Mouse (Mus musculus) hematopoietic stem cell, adult 5-6 weeks (primary cell): ENCODE results near the gene Rxfp4. TPM values are rescaled to one million over a fixed set of nuclear protein-coding genes. Genes with fewer than 3 reads are reported as not detected.
A peak's percentile ranks its signal among the peaks of the same experiment; 100 is the strongest.

Source experiments
- ATAC-seq, 2 experiments: fragments of 125-278 bp in 1 of 2; replicated peaks in 1 of 2; 2 replicates each; pipeline ENCODE4 v1.8.0; 2016 to 2017; ENCODE audit warnings: inconsistent platforms in 2 of 2, mild to moderate bottlenecking in 2 of 2, moderate number of reproducible peaks in 2 of 2, low read depth in 1 of 2, moderate TSS enrichment in 1 of 2; ENCODE audit not compliant: low FRiP score in 2 of 2, poor library complexity in 2 of 2, severe bottlenecking in 2 of 2, insufficient read depth in 1 of 2, low TSS enrichment in 1 of 2
- total RNA-seq: library from RNA; stranded (forward); fragments of 172-1452, 232-1000 nt; gene quantifications from 2 replicates; pipeline ENCODE4 v1.2.3, GENCODE M21; 2017

Rxfp4 gene
- total RNA-seq, 1 experiment from 2014 or later = not detected

DNA sequence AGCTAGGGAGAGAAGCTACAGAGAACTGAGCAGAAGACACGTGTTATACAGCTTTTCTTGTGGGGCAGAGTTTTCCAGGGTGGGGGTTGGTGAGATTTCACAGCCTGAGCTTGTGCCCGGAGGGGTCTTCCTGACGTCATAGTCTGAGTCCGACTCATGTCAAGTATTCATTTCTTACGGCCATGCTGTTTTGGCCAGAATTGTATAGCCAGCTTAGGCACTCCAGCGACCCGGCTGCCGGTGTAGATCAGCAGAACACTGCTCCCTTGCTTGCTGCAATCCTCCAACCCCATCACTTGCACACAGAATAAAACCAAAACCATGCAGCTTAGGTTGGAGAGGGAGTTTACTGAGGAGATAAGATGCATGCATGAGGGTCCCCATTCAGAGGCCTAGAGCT, 2.7 kb upstream of the Rxfp4 start:
- no peak for ATAC-seq

GRCm38 (mm10) chr3:88654621-88655020, 1.7 kb upstream of the Rxfp4 start:
- no peak for ATAC-seq

DNA sequence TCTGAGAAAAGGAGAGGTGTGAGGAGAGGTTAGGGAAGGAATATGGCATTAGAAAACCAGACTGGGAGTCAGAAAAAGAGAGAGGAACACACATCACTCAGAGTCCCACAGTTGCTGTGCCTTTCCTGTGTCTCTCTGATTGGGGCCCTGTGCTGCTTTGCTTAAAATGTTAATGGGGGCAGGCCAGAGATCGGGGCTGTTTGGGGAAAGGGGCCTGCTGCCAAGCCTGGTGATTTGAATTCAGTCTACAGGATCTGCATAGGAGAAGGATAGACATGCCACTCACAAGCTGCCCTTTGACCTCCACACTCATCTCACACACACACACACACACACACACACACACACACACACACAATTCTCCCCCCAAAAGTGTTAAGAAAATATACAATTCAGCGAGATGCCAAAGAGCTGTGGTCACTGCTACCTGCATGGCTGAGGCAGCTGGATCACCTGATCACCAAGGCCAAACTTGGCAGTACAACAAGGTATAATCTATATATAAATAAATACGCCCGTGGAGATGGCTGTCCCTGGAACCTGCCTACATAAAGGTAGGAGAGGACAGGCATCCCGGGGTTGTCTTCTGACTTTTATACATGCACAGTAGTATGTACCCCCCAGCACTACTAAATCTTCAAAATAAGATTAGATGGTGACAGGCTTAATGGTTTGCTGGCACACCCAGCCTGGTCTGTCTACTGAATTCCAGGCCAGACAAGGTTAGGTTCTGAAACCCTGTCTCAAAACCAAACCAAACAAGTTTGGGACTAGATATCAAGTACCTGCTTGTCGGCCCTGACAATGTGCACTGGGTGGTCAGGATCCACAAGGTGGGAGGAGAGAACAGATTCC, 801 bp upstream of the Rxfp4 start:
- ATAC-seq = no peak

- ATAC-seq = no peak
Measured at GRCm38 (mm10) chr3:88651669-88652618, 998 bp downstream of the Rxfp4 start.

DNA sequence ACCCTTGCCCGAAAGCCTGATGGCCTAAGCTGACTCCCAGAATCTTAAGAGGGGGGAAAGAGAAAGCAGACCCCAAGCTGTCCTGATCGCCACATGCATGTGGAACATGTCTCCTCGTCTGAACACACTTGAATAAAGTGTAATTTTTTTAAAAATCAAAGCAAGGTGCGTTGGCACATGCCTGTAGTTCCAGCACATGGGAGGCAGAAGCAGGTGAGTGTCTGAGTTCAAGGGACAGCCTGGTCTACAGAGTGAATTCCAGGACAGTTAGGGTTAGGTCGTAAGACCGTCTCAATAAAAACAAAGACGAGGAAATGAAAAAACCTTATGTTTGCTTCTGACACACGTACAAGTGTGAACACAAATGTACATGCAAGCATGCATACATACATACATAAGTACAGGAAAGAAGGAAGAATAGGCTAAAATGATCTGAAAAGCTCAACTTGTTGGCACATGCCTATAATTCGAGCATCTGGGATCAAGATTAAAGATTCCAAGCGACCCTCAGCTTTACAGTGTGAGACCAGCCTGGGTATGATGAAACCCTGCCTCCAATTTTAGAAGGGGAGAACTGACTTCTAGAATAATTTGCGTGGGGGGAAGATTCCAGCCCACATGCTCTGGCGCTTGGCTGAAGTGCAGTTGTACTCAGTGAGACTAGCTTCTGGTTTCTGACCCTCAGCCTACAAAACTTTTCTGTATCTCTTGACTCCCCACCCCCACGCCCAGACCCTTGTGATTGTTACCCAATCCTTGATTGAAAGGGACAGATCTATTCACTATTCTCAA, 2.0 kb downstream of the Rxfp4 start:
- no peak for ATAC-seq

- ATAC-seq = no peak
Measured at GRCm38 (mm10) chr3:88649967-88650366, 3.0 kb downstream of the Rxfp4 start.

- no peak for ATAC-seq
Measured at GRCm38 (mm10) chr3:88649186-88649585, 3.8 kb downstream of the Rxfp4 start.

GRCm38 (mm10) chr3:88648452-88649168, 4.3 kb downstream of the Rxfp4 start:
- ATAC-seq = no peak

GRCm38 (mm10) chr3:88647779-88648413, 5.0 kb downstream of the Rxfp4 start:
- ATAC-seq = peak; percentile 23 to 35; a peak in 1 of 4 replicates

GRCm38 (mm10) chr3:88647076-88647475, 5.9 kb downstream of the Rxfp4 start:
- ATAC-seq = no peak

- no peak for ATAC-seq
Measured at GRCm38 (mm10) chr3:88646426-88646995, 6.4 kb downstream of the Rxfp4 start.

GRCm38 (mm10) chr3:88645937-88646336, 7.0 kb downstream of the Rxfp4 start:
- ATAC-seq = no peak

DNA sequence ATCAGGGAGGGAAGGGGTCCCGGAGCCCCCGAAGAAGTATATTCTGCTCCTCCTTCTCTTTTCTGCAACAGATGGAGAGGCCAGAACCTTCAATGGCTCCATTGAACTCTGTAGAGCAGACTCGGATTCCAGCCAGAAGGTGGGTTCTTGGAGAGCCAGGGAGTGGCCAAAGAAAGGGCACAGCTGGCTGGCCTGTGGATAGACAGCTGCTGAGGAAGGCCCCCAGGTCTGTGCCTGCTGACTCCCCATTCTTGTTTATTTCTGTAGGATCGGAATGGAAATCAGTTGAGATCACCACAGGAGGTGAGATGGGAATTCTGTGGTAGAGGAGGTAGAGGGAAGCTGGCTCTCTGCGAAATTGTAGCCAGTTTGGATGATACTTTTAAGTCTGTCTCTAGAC, 9.9 kb downstream of the Rxfp4 start:
- no peak for ATAC-seq

DNA sequence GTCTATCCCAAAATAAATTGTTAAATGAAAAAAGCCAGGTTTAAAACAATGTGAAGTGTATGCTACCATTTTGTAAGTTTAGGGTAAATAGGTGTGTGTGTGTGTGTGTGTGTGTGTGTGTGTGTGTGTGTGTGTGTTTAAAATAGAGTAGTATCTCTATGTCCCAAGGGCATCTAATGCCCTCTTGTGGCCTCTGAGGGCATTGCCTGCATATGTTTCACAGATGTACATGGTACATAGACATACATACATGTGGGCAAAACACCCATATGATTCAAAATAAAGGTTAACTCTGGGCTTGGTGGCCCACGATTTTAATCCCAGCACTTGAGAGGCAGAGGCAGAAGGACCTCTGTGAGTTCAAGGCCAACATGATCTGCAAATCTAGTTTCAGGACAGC, 12.3 kb downstream of the Rxfp4 start:
- ATAC-seq = no peak; a peak in 1 of 4 replicates

DNA sequence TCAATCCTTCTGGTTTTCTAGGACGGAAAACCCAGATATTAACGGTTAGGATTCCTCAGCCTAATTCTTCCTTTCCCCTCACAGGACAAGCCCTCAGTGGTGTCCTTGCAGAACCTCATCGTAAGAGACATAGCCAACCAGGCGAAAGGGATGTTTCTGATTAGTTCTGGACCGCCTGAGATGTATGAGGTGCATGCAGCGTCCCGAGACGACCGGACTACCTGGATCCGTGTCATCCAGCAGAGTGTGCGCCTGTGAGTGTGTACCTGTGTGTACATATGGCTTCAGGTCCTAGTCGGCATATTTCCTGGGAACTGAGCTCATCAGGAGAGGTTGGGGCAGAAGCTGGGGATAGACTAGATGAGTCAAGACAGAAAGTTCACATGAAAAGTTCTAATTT, 13.7 kb downstream of the Rxfp4 start:
- ATAC-seq = no peak

DNA sequence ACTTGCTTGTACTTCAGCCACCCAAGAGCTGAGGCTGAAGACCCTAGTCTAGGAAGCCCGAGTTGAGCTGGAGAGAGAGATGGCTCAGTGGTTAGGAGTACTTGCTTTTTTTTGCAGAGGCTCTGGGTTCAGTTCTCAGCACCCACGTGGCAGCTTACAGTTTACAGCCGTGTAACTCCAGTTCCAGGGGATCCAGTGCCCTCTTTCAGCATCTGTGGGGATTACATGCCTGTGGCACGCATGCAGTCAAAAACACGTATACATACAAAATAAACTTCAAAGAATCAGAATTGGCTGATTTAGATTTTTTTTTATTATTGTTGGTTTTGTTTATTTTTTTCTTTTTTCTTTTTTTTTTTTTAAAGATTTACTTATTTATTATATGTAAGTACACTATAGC, 15.8 kb downstream of the Rxfp4 start:
- no peak for ATAC-seq
